Mouse (Mus musculus) mouse embryonic stem cell (cell line): ENCODE data around the gene Gria1.

Experiments
- in situ Hi-C, 2 experiments: fragments of 300-500 bp; cut with MboI; formaldehyde crosslinking; loops; 1 replicate in 1 of 2; 3 replicates in 1 of 2; pipeline ENCODE4 v1.14.3; 2019 to 2020; ENCODE audit warnings: low sequenced_read_pairs in 2 of 2, low pct_unique_long_range_greater_than_20kb in 1 of 2, mixed read lengths in 1 of 2; ENCODE audit not compliant: unreplicated experiment in 1 of 2

The Gria1 gene

GRCm38 (mm10) chr11:57236431-57236830, 225.2 kb downstream of the Gria1 start:
- in situ Hi-C loops = no loop called here

GRCm38 (mm10) chr11:57239758-57240157, 228.6 kb downstream of the Gria1 start:
- in situ Hi-C loops = no loop called here

GRCm38 (mm10) chr11:57243835-57244234, 232.6 kb downstream of the Gria1 start:
- in situ Hi-C loops = no loop called here

GRCm38 (mm10) chr11:57244543-57244942, 233.4 kb downstream of the Gria1 start:
- in situ Hi-C loops = no loop called here

GRCm38 (mm10) chr11:57248870-57249269, 237.7 kb downstream of the Gria1 start:
- in situ Hi-C loops = no loop called here

GRCm38 (mm10) chr11:57250129-57250528, 238.9 kb downstream of the Gria1 start:
- in situ Hi-C loops = no loop called here

- in situ Hi-C loops = no loop called here
Measured at GRCm38 (mm10) chr11:57271687-57272086, 260.5 kb downstream of the Gria1 start.

- in situ Hi-C loops = no loop called here
Measured at GRCm38 (mm10) chr11:57274687-57275086, 263.5 kb downstream of the Gria1 start.

- in situ Hi-C loops = no loop called here
Measured at GRCm38 (mm10) chr11:57278056-57278455, 266.9 kb downstream of the Gria1 start.

- in situ Hi-C loops = no loop called here
Measured at GRCm38 (mm10) chr11:57286119-57286518, 274.9 kb downstream of the Gria1 start.

GRCm38 (mm10) chr11:57297376-57297775, 286.2 kb downstream of the Gria1 start:
- in situ Hi-C loops = no loop called here

- in situ Hi-C loops = no loop called here
Measured at GRCm38 (mm10) chr11:57298263-57298662, 287.1 kb downstream of the Gria1 start.

- in situ Hi-C loops = no loop called here
Measured at GRCm38 (mm10) chr11:57298665-57299064, 287.5 kb downstream of the Gria1 start.

- in situ Hi-C loops = no loop called here
Measured at GRCm38 (mm10) chr11:57303602-57304001, 292.4 kb downstream of the Gria1 start.

- in situ Hi-C loops = no loop called here
Measured at GRCm38 (mm10) chr11:57306116-57306515, 294.9 kb downstream of the Gria1 start.

GRCm38 (mm10) chr11:57306892-57307291, 295.7 kb downstream of the Gria1 start:
- in situ Hi-C loops = no loop called here

- in situ Hi-C loops = no loop called here
Measured at GRCm38 (mm10) chr11:57317063-57317462, 305.9 kb downstream of the Gria1 start.

- in situ Hi-C loops = no loop called here
Measured at GRCm38 (mm10) chr11:57317478-57317877, 306.3 kb downstream of the Gria1 start.

- in situ Hi-C loops = no loop called here
Measured at GRCm38 (mm10) chr11:57319374-57319773, 308.2 kb downstream of the Gria1 start.

GRCm38 (mm10) chr11:57324099-57324498, 312.9 kb downstream of the Gria1 start:
- in situ Hi-C loops = no loop called here
